Mouse (Mus musculus) kidney, adult 2 months (tissue): ENCODE measurements at regions not wholly inside any gene's neighbourhood (a gene's known extent, or its start where the extent isn't known, plus 50 kb on each side); places are given as distances from the start of the nearest gene placed in this dataset.

Source experiments
- CTCF ChIP-seq: fragments of 200-500 bp; conservative IDR thresholded peaks from 2 replicates; pipeline ENCODE4 v1.5.1; 2011; ENCODE audit warnings: low read depth, mild to moderate bottlenecking, control low read depth, low read length, moderate library complexity, mixed read lengths; ENCODE audit not compliant: insufficient read depth, insufficient read length
- POLR2A ChIP-seq: fragments of 200-500 bp; IDR thresholded peaks from one replicate; pipeline ENCODE4 v1.6.1; 2011; ENCODE audit warnings: low read depth, low read length, control low read depth

- no peak for TF ChIP-seq POLR2A
- no peak for TF ChIP-seq CTCF
Measured at GRCm38 (mm10) chr13:48193942-48194341, 67.1 kb upstream of the Id4 start.
